Mouse (Mus musculus): ENCODE measurements around the gene Nostrin. TPM values are rescaled to one million over a fixed set of nuclear protein-coding genes. Genes with fewer than 3 reads are reported as not detected.

Gene Nostrin
- total and polyA plus RNA-seq, 3 experiments = 0.11 TPM; not detected in 2

- no peak for ATAC-seq (ENCODE audit: extremely low read depth, insufficient number of reproducible peaks, low FRiP score, poor library complexity, severe bottlenecking)
- Histone ChIP-seq H3K9me3 (replicated peaks) (no peaks in the 10 kb centered on the region), H3K4me3 (ENCODE audit: low read depth, low read length) (no peak overlapping the region), H3K4me1 (ENCODE audit: insufficient read depth, low read depth, low read length) (no peaks in the 10 kb centered on the region), H3K27me3 (ENCODE audit: insufficient read depth, low read length) (peaks cover 6% of the 10 kb centered on the region), H3K36me3 (replicated peaks) (no peaks in the 10 kb centered on the region)
- TF ChIP-seq CTCF (IDR thresholded peaks at IDR 0.05; ENCODE audit: low read depth, low read length) (no peak), POLR2AphosphoS5 (IDR thresholded peaks at IDR 0.05; ENCODE audit: insufficient replicate concordance, low read depth, low read length) (no peak), TAL1 (conservative IDR thresholded peaks at IDR 0.05; ENCODE audit: low read depth, low read length) (no peak), GATA1 (IDR thresholded peaks at IDR 0.05; ENCODE audit: borderline replicate concordance, low read length) (no peak), GATA2 (IDR thresholded peaks at IDR 0.05; ENCODE audit: borderline replicate concordance, low read depth, low read length) (no peak)
- no peak for DNase-seq (ENCODE audit: low spot score)
Observed at GRCm38 (mm10) chr2:69224724-69225123, 89.1 kb downstream of the Nostrin start.

- Histone ChIP-seq H3K27me3 (ENCODE audit: insufficient read depth, low read length) (peaks cover 6% of the 10 kb centered on the region), H3K36me3 (replicated peaks) (no peaks in the 10 kb centered on the region), H3K4me1 (ENCODE audit: insufficient read depth, low read depth, low read length) (no peaks in the 10 kb centered on the region), H3K9me3 (replicated peaks) (no peaks in the 10 kb centered on the region), H3K4me3 (ENCODE audit: low read depth, low read length) (no peak overlapping the region)
- no peak for ATAC-seq (ENCODE audit: extremely low read depth, insufficient number of reproducible peaks, low FRiP score, poor library complexity, severe bottlenecking)
- no peak for TF ChIP-seq POLR2AphosphoS5 (IDR thresholded peaks at IDR 0.05; ENCODE audit: insufficient replicate concordance, low read depth, low read length)
- TF ChIP-seq GATA1 (IDR thresholded peaks at IDR 0.05; ENCODE audit: borderline replicate concordance, low read length) = no peak
- TF ChIP-seq TAL1 (conservative IDR thresholded peaks at IDR 0.05; ENCODE audit: low read depth, low read length) = no peak
- TF ChIP-seq CTCF (IDR thresholded peaks at IDR 0.05; ENCODE audit: low read depth, low read length) = no peak
- no peak for TF ChIP-seq GATA2 (IDR thresholded peaks at IDR 0.05; ENCODE audit: borderline replicate concordance, low read depth, low read length)
- no peak for DNase-seq (ENCODE audit: low spot score)
Observed at GRCm38 (mm10) chr2:69226876-69227275, 91.3 kb downstream of the Nostrin start.

- Histone ChIP-seq H3K36me3 (replicated peaks) (no peaks in the 10 kb centered on the region), H3K27me3 (ENCODE audit: insufficient read depth, low read length) (peaks cover 4% of the 10 kb centered on the region), H3K4me3 (ENCODE audit: low read depth, low read length) (no peak overlapping the region), H3K4me1 (ENCODE audit: insufficient read depth, low read depth, low read length) (no peaks in the 10 kb centered on the region), H3K9me3 (replicated peaks) (no peaks in the 10 kb centered on the region)
- ATAC-seq (ENCODE audit: extremely low read depth, insufficient number of reproducible peaks, low FRiP score, poor library complexity, severe bottlenecking) = no peak
- TF ChIP-seq GATA1 (IDR thresholded peaks at IDR 0.05; ENCODE audit: borderline replicate concordance, low read length) (no peak), CTCF (IDR thresholded peaks at IDR 0.05; ENCODE audit: low read depth, low read length) (no peak), TAL1 (conservative IDR thresholded peaks at IDR 0.05; ENCODE audit: low read depth, low read length) (no peak), GATA2 (IDR thresholded peaks at IDR 0.05; ENCODE audit: borderline replicate concordance, low read depth, low read length) (no peak), POLR2AphosphoS5 (IDR thresholded peaks at IDR 0.05; ENCODE audit: insufficient replicate concordance, low read depth, low read length) (no peak)
- DNase-seq (ENCODE audit: low spot score) = no peak
Observed at GRCm38 (mm10) chr2:69228635-69229034, 93.0 kb downstream of the Nostrin start.

GRCm38 (mm10) chr2:69230137-69230536 is 94.5 kb downstream of the Nostrin start:
- DNase-seq (ENCODE audit: low spot score) = no peak
- H3K4me1 ChIP-seq (ENCODE audit: insufficient read depth, low read depth, low read length) = no peaks in the 10 kb centered on the region
- no peaks in the 10 kb centered on the region for H3K9me3 ChIP-seq (replicated peaks)
- H3K27me3 ChIP-seq (ENCODE audit: insufficient read depth, low read length) = peaks cover 4% of the 10 kb centered on the region
- no peak for ATAC-seq (ENCODE audit: extremely low read depth, insufficient number of reproducible peaks, low FRiP score, poor library complexity, severe bottlenecking)
- no peak for TF ChIP-seq POLR2AphosphoS5 (IDR thresholded peaks at IDR 0.05; ENCODE audit: insufficient replicate concordance, low read depth, low read length)
- no peak for TF ChIP-seq CTCF (IDR thresholded peaks at IDR 0.05; ENCODE audit: low read depth, low read length)
- TF ChIP-seq TAL1 (conservative IDR thresholded peaks at IDR 0.05; ENCODE audit: low read depth, low read length) = no peak
- no peak for TF ChIP-seq GATA1 (IDR thresholded peaks at IDR 0.05; ENCODE audit: borderline replicate concordance, low read length)
- TF ChIP-seq GATA2 (IDR thresholded peaks at IDR 0.05; ENCODE audit: borderline replicate concordance, low read depth, low read length) = no peak
- H3K36me3 ChIP-seq (replicated peaks) = no peaks in the 10 kb centered on the region
- no peak overlapping the region for H3K4me3 ChIP-seq (ENCODE audit: low read depth, low read length)

- no peak for TF ChIP-seq CTCF (IDR thresholded peaks at IDR 0.05; ENCODE audit: low read depth, low read length)
- no peak for TF ChIP-seq GATA1 (IDR thresholded peaks at IDR 0.05; ENCODE audit: borderline replicate concordance, low read length)
- no peak for TF ChIP-seq GATA2 (IDR thresholded peaks at IDR 0.05; ENCODE audit: borderline replicate concordance, low read depth, low read length)
- no peak for TF ChIP-seq TAL1 (conservative IDR thresholded peaks at IDR 0.05; ENCODE audit: low read depth, low read length)
- TF ChIP-seq POLR2AphosphoS5 (IDR thresholded peaks at IDR 0.05; ENCODE audit: insufficient replicate concordance, low read depth, low read length) = no peak
- Histone ChIP-seq H3K4me3 (ENCODE audit: low read depth, low read length) (no peak overlapping the region), H3K4me1 (ENCODE audit: insufficient read depth, low read depth, low read length) (no peaks in the 10 kb centered on the region), H3K36me3 (replicated peaks) (no peaks in the 10 kb centered on the region), H3K27me3 (ENCODE audit: insufficient read depth, low read length) (no peaks in the 10 kb centered on the region), H3K9me3 (replicated peaks) (no peaks in the 10 kb centered on the region)
- DNase-seq (ENCODE audit: low spot score) = no peak
- ATAC-seq (ENCODE audit: extremely low read depth, insufficient number of reproducible peaks, low FRiP score, poor library complexity, severe bottlenecking) = no peak
Observed at GRCm38 (mm10) chr2:69232101-69232500, 96.5 kb downstream of the Nostrin start.

GRCm38 (mm10) chr2:69234976-69235678 is 99.5 kb downstream of the Nostrin start:
- ATAC-seq (ENCODE audit: extremely low read depth, insufficient number of reproducible peaks, low FRiP score, poor library complexity, severe bottlenecking) = no peak
- no peaks in the 10 kb centered on the region for H3K27me3 ChIP-seq (ENCODE audit: insufficient read depth, low read length)
- H3K4me1 ChIP-seq (ENCODE audit: insufficient read depth, low read depth, low read length) = no peaks in the 10 kb centered on the region
- no peaks in the 10 kb centered on the region for H3K36me3 ChIP-seq (replicated peaks)
- TF ChIP-seq GATA2 (IDR thresholded peaks at IDR 0.05; ENCODE audit: borderline replicate concordance, low read depth, low read length) = no peak
- no peak for TF ChIP-seq POLR2AphosphoS5 (IDR thresholded peaks at IDR 0.05; ENCODE audit: insufficient replicate concordance, low read depth, low read length)
- TF ChIP-seq CTCF (IDR thresholded peaks at IDR 0.05; ENCODE audit: low read depth, low read length) = no peak
- TF ChIP-seq GATA1 (IDR thresholded peaks at IDR 0.05; ENCODE audit: borderline replicate concordance, low read length) = no peak
- no peak for TF ChIP-seq TAL1 (conservative IDR thresholded peaks at IDR 0.05; ENCODE audit: low read depth, low read length)
- no peak overlapping the region for H3K4me3 ChIP-seq (ENCODE audit: low read depth, low read length)
- no peaks in the 10 kb centered on the region for H3K9me3 ChIP-seq (replicated peaks)
- no peak for DNase-seq (ENCODE audit: low spot score)

Other genes starting within 250 kb of the Nostrin start
- 71.8 and 101 TPM in 2 replicates for gene Spc25, start 70.4 kb downstream of the Nostrin start, total RNA-seq (2014; fragmentation: Nextera tagmentation)
- gene Spc25, start 70.4 kb downstream of the Nostrin start, total RNA-seq (2017) = 95.4 and 112 TPM in 2 replicates
- 17.9 and 19.4 TPM in 2 replicates for gene Spc25, start 70.4 kb downstream of the Nostrin start, polyA plus RNA-seq (2012)
- not detected in 2 replicates for gene G6pc2, start 75.3 kb downstream of the Nostrin start, total RNA-seq (2014; fragmentation: Nextera tagmentation)
- not detected in 2 replicates for gene G6pc2, start 75.3 kb downstream of the Nostrin start, total RNA-seq (2017)
- not detected in 2 replicates for gene G6pc2, start 75.3 kb downstream of the Nostrin start, polyA plus RNA-seq (2012)
- gene Abcb11, start 206.8 kb downstream of the Nostrin start, total RNA-seq (2014; fragmentation: Nextera tagmentation) = not detected in 2 replicates
- gene Abcb11, start 206.8 kb downstream of the Nostrin start, total RNA-seq (2017) = 0.05 and 0.06 TPM in 2 replicates
- not detected in 2 replicates for gene Abcb11, start 206.8 kb downstream of the Nostrin start, polyA plus RNA-seq (2012)
- gene Dhrs9, start 244.6 kb downstream of the Nostrin start, total RNA-seq (2014; fragmentation: Nextera tagmentation) = not detected in 2 replicates
- 0.12 and 0.16 TPM in 2 replicates for gene Dhrs9, start 244.6 kb downstream of the Nostrin start, total RNA-seq (2017)
- gene Dhrs9, start 244.6 kb downstream of the Nostrin start, polyA plus RNA-seq (2012) = not detected in 2 replicates

All from G1E (cell line).